Mouse (Mus musculus): ENCODE data around the gene Rbck1. TPM values are rescaled to one million over a fixed set of nuclear protein-coding genes. Genes with fewer than 3 reads are reported as not detected.
"Not testable (repeated sequence)": the region's sequence is repeated elsewhere in the genome, so short reads cannot be mapped to it uniquely, and the experiment has no call there.

The Rbck1 gene
- total and polyA plus RNA-seq, 3 experiments = 44.3 to 107 (median 45.2) TPM

GRCm38 (mm10) chr2:152360271-152360775 is 27.9 kb upstream of the Rbck1 start:
- intact Hi-C loops (cut with DNase I) = loop anchor here (1.0 to 5.0 kb wide), 2 partner anchors 16 to 68 kb away; partner anchors contain the start of genes Tbc1d20 and Trib3

GRCm38 (mm10) chr2:152359616-152360015 is 27.2 kb upstream of the Rbck1 start:
- TF ChIP-seq EP300 (IDR thresholded peaks at IDR 0.05; ENCODE audit: insufficient read depth, low read depth, low read length) (peak; percentile 29; the same call in 1 of the 2 replicates), POLR2A (IDR thresholded peaks at IDR 0.05; ENCODE audit: insufficient read depth, low read depth, low read length) (no peak)
- Histone ChIP-seq H3K27ac (peak overlapping the region; percentile 65), H3K4me1 (ENCODE audit: control insufficient read depth, insufficient read depth, low read length) (peaks cover 20% of the 10 kb centered on the region), H3K4me3 (no peak overlapping the region), H3K27me3 (ENCODE audit: control insufficient read depth, insufficient read depth, low read length) (no peaks in the 10 kb centered on the region), H3K36me3 (ENCODE audit: control insufficient read depth, insufficient read depth, low read length) (no peaks in the 10 kb centered on the region), H3K9ac (ENCODE audit: low read depth, low read length) (no peak overlapping the region), H3K79me2 (replicated peaks; ENCODE audit: control insufficient read depth, insufficient read depth, low read length) (no peaks in the 10 kb centered on the region)
- peak in 1 of 2 experiments; percentile 28 for DNase-seq
- 46% methylated on average over 5 of the region's 5 CpGs for WGBS
- intact Hi-C loops (cut with DNase I) = loop anchor here (1.0 to 5.0 kb wide), 2 partner anchors 15 to 67 kb away; partner anchors contain the start of genes Tbc1d20 and Trib3

More at GRCm38 (mm10) chr2:152360271-152360775, 27.9 kb upstream of the Rbck1 start:
- H3K27ac ChIP-seq = peak overlapping the region; percentile 87
- H3K4me1 ChIP-seq (ENCODE audit: control insufficient read depth, insufficient read depth, low read length) = peaks cover 20% of the 10 kb centered on the region
- 3% methylated on average over 7 of the region's 7 CpGs for WGBS
- H3K79me2 ChIP-seq (replicated peaks; ENCODE audit: control insufficient read depth, insufficient read depth, low read length) = no peaks in the 10 kb centered on the region
- TF ChIP-seq CTCF (IDR thresholded peaks at IDR 0.05) (peak; percentile 19; the same call in 1 of the 2 replicates), POLR2A (IDR thresholded peaks at IDR 0.05; ENCODE audit: insufficient read depth, low read depth, low read length) (peak; percentile 36; the same call in 1 of the 2 replicates), EP300 (IDR thresholded peaks at IDR 0.05; ENCODE audit: insufficient read depth, low read depth, low read length) (peak; percentile 99)
- no peak overlapping the region for H3K9ac ChIP-seq (ENCODE audit: low read depth, low read length)
- no peaks in the 10 kb centered on the region for H3K36me3 ChIP-seq (ENCODE audit: control insufficient read depth, insufficient read depth, low read length)
- H3K27me3 ChIP-seq (ENCODE audit: control insufficient read depth, insufficient read depth, low read length) = no peaks in the 10 kb centered on the region
- DNase-seq = peak; percentile 85 to 90
- peak overlapping the region; percentile 13; the same call in 1 of the 2 replicates for H3K4me3 ChIP-seq

GRCm38 (mm10) chr2:152358977-152359376 is 26.5 kb upstream of the Rbck1 start:
- H3K79me2 ChIP-seq (replicated peaks; ENCODE audit: control insufficient read depth, insufficient read depth, low read length); H3K9ac ChIP-seq (ENCODE audit: low read depth, low read length); H3K27ac ChIP-seq; H3K27me3 ChIP-seq (ENCODE audit: control insufficient read depth, insufficient read depth, low read length); H3K36me3 ChIP-seq (ENCODE audit: control insufficient read depth, insufficient read depth, low read length); H3K4me3 ChIP-seq; DNase-seq; intact Hi-C loops (cut with DNase I): not testable (repeated sequence)
- peaks cover 19% of the 10 kb centered on the region for H3K4me1 ChIP-seq (ENCODE audit: control insufficient read depth, insufficient read depth, low read length)
- 92% methylated on average over 5 of the region's 5 CpGs for WGBS
- TF ChIP-seq CTCF (IDR thresholded peaks at IDR 0.05) = peak; percentile 42

DNA sequence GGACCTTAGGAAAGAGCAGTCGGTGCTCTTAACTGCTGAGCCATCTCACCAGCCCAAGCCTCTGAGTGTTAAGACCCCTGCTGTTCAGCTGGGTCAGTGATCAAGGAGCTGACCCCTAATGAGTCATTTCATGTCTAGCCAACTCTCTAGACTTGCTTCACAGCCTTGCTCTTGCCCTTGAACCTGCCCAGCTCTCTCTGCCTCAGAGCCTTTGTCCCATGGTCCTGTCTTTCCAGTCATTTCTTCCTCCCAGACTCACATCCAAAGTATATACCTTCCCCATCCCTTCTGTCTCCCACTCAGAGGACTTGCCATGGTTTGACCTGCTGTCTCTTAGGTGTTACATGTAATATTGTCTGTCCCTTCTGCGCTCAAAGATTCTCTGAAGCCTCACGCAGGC is 24.8 kb upstream of the Rbck1 start:
- 95% methylated on average over 3 of the region's 3 CpGs for WGBS
- no peak overlapping the region for H3K27ac ChIP-seq
- H3K27me3 ChIP-seq (ENCODE audit: control insufficient read depth, insufficient read depth, low read length) = no peaks in the 10 kb centered on the region
- intact Hi-C loops (cut with DNase I) = no loop called here
- no peak for TF ChIP-seq CTCF (IDR thresholded peaks at IDR 0.05)
- H3K36me3 ChIP-seq (ENCODE audit: control insufficient read depth, insufficient read depth, low read length) = no peaks in the 10 kb centered on the region
- H3K79me2 ChIP-seq (replicated peaks; ENCODE audit: control insufficient read depth, insufficient read depth, low read length) = no peaks in the 10 kb centered on the region
- no peak overlapping the region for H3K4me3 ChIP-seq
- no peak overlapping the region for H3K9ac ChIP-seq (ENCODE audit: low read depth, low read length)
- peaks cover 16% of the 10 kb centered on the region for H3K4me1 ChIP-seq (ENCODE audit: control insufficient read depth, insufficient read depth, low read length)
- DNase-seq = no peak

DNA sequence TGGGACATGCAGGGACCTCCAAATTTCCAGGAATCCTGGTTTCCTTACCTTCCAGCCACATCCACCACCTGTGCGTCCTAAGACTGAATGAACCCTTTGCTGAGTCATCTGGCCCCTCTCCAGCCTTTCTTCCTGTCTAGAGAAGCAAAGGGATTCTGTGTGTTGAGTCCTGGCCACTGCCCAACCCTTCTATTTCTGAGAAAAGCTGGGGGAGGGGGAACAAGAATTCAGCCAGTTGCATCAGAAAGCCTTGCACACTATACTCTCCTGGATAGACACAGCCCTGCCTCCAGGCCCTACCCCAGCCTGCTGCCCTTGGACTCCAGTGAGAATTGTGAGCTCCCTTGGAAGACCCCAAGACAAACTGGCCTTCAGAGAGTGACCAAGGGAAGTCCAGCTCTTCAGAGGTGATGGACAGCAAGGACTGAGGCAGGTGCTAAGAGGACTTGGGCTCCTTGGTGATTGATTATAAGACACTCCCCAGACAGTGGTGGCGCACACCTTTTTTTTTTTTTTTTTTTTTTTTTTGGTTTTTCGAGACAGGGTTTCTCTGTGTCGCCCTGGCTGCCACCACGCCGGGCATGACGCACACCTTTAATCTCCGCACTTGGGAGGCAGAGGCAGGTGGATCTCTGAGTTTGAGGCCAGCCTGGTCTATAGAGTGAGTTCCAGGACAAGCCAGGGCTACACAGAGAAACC is 17.5 kb upstream of the Rbck1 start:
- H3K9ac ChIP-seq (ENCODE audit: low read depth, low read length) = no peak overlapping the region

GRCm38 (mm10) chr2:152349205-152349604 is 16.8 kb upstream of the Rbck1 start:
- intact Hi-C loops (cut with DNase I) = no loop called here
- 89% methylated on average over 6 of the region's 6 CpGs for WGBS
- no peaks in the 10 kb centered on the region for H3K36me3 ChIP-seq (ENCODE audit: control insufficient read depth, insufficient read depth, low read length)
- H3K4me1 ChIP-seq (ENCODE audit: control insufficient read depth, insufficient read depth, low read length) = peaks cover 4% of the 10 kb centered on the region
- TF ChIP-seq POLR2A (IDR thresholded peaks at IDR 0.05; ENCODE audit: insufficient read depth, low read depth, low read length) = no peak
- TF ChIP-seq CTCF (IDR thresholded peaks at IDR 0.05) = no peak
- TF ChIP-seq EP300 (IDR thresholded peaks at IDR 0.05; ENCODE audit: insufficient read depth, low read depth, low read length) = no peak
- H3K9ac ChIP-seq (ENCODE audit: low read depth, low read length) = no peak overlapping the region
- H3K27ac ChIP-seq = no peak overlapping the region
- no peaks in the 10 kb centered on the region for H3K79me2 ChIP-seq (replicated peaks; ENCODE audit: control insufficient read depth, insufficient read depth, low read length)
- no peak for DNase-seq
- H3K4me3 ChIP-seq = no peak overlapping the region
- no peaks in the 10 kb centered on the region for H3K27me3 ChIP-seq (ENCODE audit: control insufficient read depth, insufficient read depth, low read length)

More for the DNA sequence above, 17.5 kb upstream of the Rbck1 start:
- intact Hi-C loops (cut with DNase I) = no loop called here
- DNase-seq = peak in 1 of 2 experiments; percentile 66
- H3K4me1 ChIP-seq (ENCODE audit: control insufficient read depth, insufficient read depth, low read length) = peaks cover 2% of the 10 kb centered on the region
- no peak overlapping the region for H3K4me3 ChIP-seq
- no peak overlapping the region for H3K27ac ChIP-seq
- H3K36me3 ChIP-seq (ENCODE audit: control insufficient read depth, insufficient read depth, low read length) = no peaks in the 10 kb centered on the region
- WGBS = 82% methylated on average over 8 of the region's 8 CpGs
- H3K79me2 ChIP-seq (replicated peaks; ENCODE audit: control insufficient read depth, insufficient read depth, low read length) = no peaks in the 10 kb centered on the region
- TF ChIP-seq EP300 (IDR thresholded peaks at IDR 0.05; ENCODE audit: insufficient read depth, low read depth, low read length) = no peak
- no peak for TF ChIP-seq POLR2A (IDR thresholded peaks at IDR 0.05; ENCODE audit: insufficient read depth, low read depth, low read length)
- no peak for TF ChIP-seq CTCF (IDR thresholded peaks at IDR 0.05)
- H3K27me3 ChIP-seq (ENCODE audit: control insufficient read depth, insufficient read depth, low read length) = no peaks in the 10 kb centered on the region
